Mouse (Mus musculus): ENCODE measurements at regions not wholly inside any gene's neighbourhood (a gene's known extent, or its start where the extent isn't known, plus 50 kb on each side); places are given as distances from the start of the nearest gene placed in this dataset.
A peak's percentile ranks its signal among the peaks of the same experiment; 100 is the strongest.

- H3K27me3 ChIP-seq (ENCODE audit: insufficient read depth, low read length) = no peaks in the 10 kb centered on the region
- no peak overlapping the region for H3K27ac ChIP-seq
- 19% methylated on average over 13 of the region's 13 CpGs for WGBS
- H3K9ac ChIP-seq (replicated peaks; ENCODE audit: low read length) = no peak overlapping the region; the same call in 1 of the 2 replicates
- DNase-seq (ENCODE audit: low spot score) (peak; percentile 42), ATAC-seq (peak; percentile 45)
- H3K36me3 ChIP-seq (ENCODE audit: insufficient read depth, low read length) = no peaks in the 10 kb centered on the region
- H3K9me3 ChIP-seq (ENCODE audit: low read length) = no peaks in the 10 kb centered on the region
- no peaks in the 10 kb centered on the region for H3K4me1 ChIP-seq (ENCODE audit: insufficient read depth, low read length)
- peak; percentile 26 for TF ChIP-seq CTCF (IDR thresholded peaks at IDR 0.05; ENCODE audit: low read depth)
- peak overlapping the region; percentile 42 for H3K4me2 ChIP-seq (ENCODE audit: low read depth, low read length)
- H3K4me3 ChIP-seq (ENCODE audit: low read length) = 0 out of 2 replicates have a peak overlapping the region, but pooled peaks have one; percentile 4
Observed at GRCm38 (mm10) chr10:19188082-19188742, 168.1 kb upstream of the Olig3 start.

GRCm38 (mm10) chr10:19187716-19188081 is 168.6 kb upstream of the Olig3 start:
- no peak for DNase-seq (ENCODE audit: low spot score)
- H3K27ac ChIP-seq = no peak overlapping the region
- no peaks in the 10 kb centered on the region for H3K36me3 ChIP-seq (ENCODE audit: insufficient read depth, low read length)
- TF ChIP-seq CTCF (IDR thresholded peaks at IDR 0.05; ENCODE audit: low read depth) = no peak
- no peaks in the 10 kb centered on the region for H3K4me1 ChIP-seq (ENCODE audit: insufficient read depth, low read length)
- H3K9ac ChIP-seq (replicated peaks; ENCODE audit: low read length) = no peak overlapping the region
- H3K9me3 ChIP-seq (ENCODE audit: low read length) = no peaks in the 10 kb centered on the region
- no peak overlapping the region for H3K4me3 ChIP-seq (ENCODE audit: low read length)
- no peaks in the 10 kb centered on the region for H3K27me3 ChIP-seq (ENCODE audit: insufficient read depth, low read length)
- H3K4me2 ChIP-seq (ENCODE audit: low read depth, low read length) = peak overlapping the region; percentile 42
- no peak for ATAC-seq
- 67% methylated on average over 4 of the region's 4 CpGs for WGBS

GRCm38 (mm10) chr10:19187084-19187615 is 169.2 kb upstream of the Olig3 start:
- H3K9me3 ChIP-seq (ENCODE audit: low read length) = no peaks in the 10 kb centered on the region
- H3K27ac ChIP-seq = no peak overlapping the region
- H3K4me2 ChIP-seq (ENCODE audit: low read depth, low read length) = no peak overlapping the region
- H3K4me3 ChIP-seq (ENCODE audit: low read length) = no peak overlapping the region
- DNase-seq (ENCODE audit: low spot score) (no peak), ATAC-seq (no peak)
- no peaks in the 10 kb centered on the region for H3K4me1 ChIP-seq (ENCODE audit: insufficient read depth, low read length)
- no peaks in the 10 kb centered on the region for H3K36me3 ChIP-seq (ENCODE audit: insufficient read depth, low read length)
- 91% methylated on average over 2 of the region's 2 CpGs for WGBS
- H3K9ac ChIP-seq (replicated peaks; ENCODE audit: low read length) = no peak overlapping the region
- TF ChIP-seq CTCF (IDR thresholded peaks at IDR 0.05; ENCODE audit: low read depth) = no peak
- H3K27me3 ChIP-seq (ENCODE audit: insufficient read depth, low read length) = no peaks in the 10 kb centered on the region

GRCm38 (mm10) chr10:19185790-19186581 is 170.3 kb upstream of the Olig3 start:
- Histone ChIP-seq H3K27me3 (ENCODE audit: insufficient read depth, low read length) (no peaks in the 10 kb centered on the region), H3K27ac (no peak overlapping the region), H3K9me3 (ENCODE audit: low read length) (no peaks in the 10 kb centered on the region), H3K4me3 (ENCODE audit: low read length) (peak overlapping the region; percentile 31), H3K36me3 (ENCODE audit: insufficient read depth, low read length) (no peaks in the 10 kb centered on the region), H3K4me2 (ENCODE audit: low read depth, low read length) (peak overlapping the region; percentile 57), H3K4me1 (ENCODE audit: insufficient read depth, low read length) (no peaks in the 10 kb centered on the region), H3K9ac (replicated peaks; ENCODE audit: low read length) (no peak overlapping the region)
- WGBS = 13% methylated on average over 18 of the region's 18 CpGs
- DNase-seq (ENCODE audit: low spot score) (peak; percentile 86), ATAC-seq (peak; percentile 82)
- peak; percentile 88 for TF ChIP-seq CTCF (IDR thresholded peaks at IDR 0.05; ENCODE audit: low read depth)

- no peak overlapping the region for H3K27ac ChIP-seq
- no peak for TF ChIP-seq CTCF (IDR thresholded peaks at IDR 0.05; ENCODE audit: low read depth)
- no peak overlapping the region for H3K4me3 ChIP-seq (ENCODE audit: low read length)
- 96% methylated on average over 7 of the region's 7 CpGs for WGBS
- H3K4me2 ChIP-seq (ENCODE audit: low read depth, low read length) = no peak overlapping the region
- H3K27me3 ChIP-seq (ENCODE audit: insufficient read depth, low read length) = no peaks in the 10 kb centered on the region
- no peaks in the 10 kb centered on the region for H3K9me3 ChIP-seq (ENCODE audit: low read length)
- no peaks in the 10 kb centered on the region for H3K4me1 ChIP-seq (ENCODE audit: insufficient read depth, low read length)
- H3K36me3 ChIP-seq (ENCODE audit: insufficient read depth, low read length) = no peaks in the 10 kb centered on the region
- DNase-seq (ENCODE audit: low spot score) = no peak
- ATAC-seq = no peak
- no peak overlapping the region for H3K9ac ChIP-seq (replicated peaks; ENCODE audit: low read length)
Observed at GRCm38 (mm10) chr10:19184886-19185285, 169.4 kb upstream of the Tnfaip3 start.

- Histone ChIP-seq H3K9ac (replicated peaks; ENCODE audit: low read length) (no peak overlapping the region), H3K9me3 (ENCODE audit: low read length) (no peaks in the 10 kb centered on the region), H3K27me3 (ENCODE audit: insufficient read depth, low read length) (no peaks in the 10 kb centered on the region), H3K4me3 (ENCODE audit: low read length) (no peak overlapping the region), H3K4me2 (ENCODE audit: low read depth, low read length) (no peak overlapping the region), H3K36me3 (ENCODE audit: insufficient read depth, low read length) (no peaks in the 10 kb centered on the region), H3K27ac (no peak overlapping the region), H3K4me1 (ENCODE audit: insufficient read depth, low read length) (no peaks in the 10 kb centered on the region)
- no peak for TF ChIP-seq CTCF (IDR thresholded peaks at IDR 0.05; ENCODE audit: low read depth)
- WGBS = 87% methylated on average over 5 of the region's 5 CpGs
- no peak for ATAC-seq
- DNase-seq (ENCODE audit: low spot score) = no peak
Observed at GRCm38 (mm10) chr10:19177895-19178294, 162.4 kb upstream of the Tnfaip3 start.

All from hindbrain, postnatal 0 days (tissue).